Mouse (Mus musculus) G1E (cell line): ENCODE results near the gene Fam186b.

Experiments
- CTCF ChIP-seq: IDR thresholded peaks from 2 replicates; pipeline ENCODE4 v1.5.1; 2012; ENCODE audit warnings: low read depth, low read length, inconsistent platforms, mixed read lengths
- GATA1 ChIP-seq: IDR thresholded peaks from 2 replicates; pipeline ENCODE4 v1.6.1; 2012; ENCODE audit warnings: borderline replicate concordance, low read length, inconsistent platforms, mixed read lengths
- GATA2 ChIP-seq: IDR thresholded peaks from 2 replicates; pipeline ENCODE4 v1.6.1; 2012; ENCODE audit warnings: low read depth, low read length, inconsistent platforms, borderline replicate concordance

DNA sequence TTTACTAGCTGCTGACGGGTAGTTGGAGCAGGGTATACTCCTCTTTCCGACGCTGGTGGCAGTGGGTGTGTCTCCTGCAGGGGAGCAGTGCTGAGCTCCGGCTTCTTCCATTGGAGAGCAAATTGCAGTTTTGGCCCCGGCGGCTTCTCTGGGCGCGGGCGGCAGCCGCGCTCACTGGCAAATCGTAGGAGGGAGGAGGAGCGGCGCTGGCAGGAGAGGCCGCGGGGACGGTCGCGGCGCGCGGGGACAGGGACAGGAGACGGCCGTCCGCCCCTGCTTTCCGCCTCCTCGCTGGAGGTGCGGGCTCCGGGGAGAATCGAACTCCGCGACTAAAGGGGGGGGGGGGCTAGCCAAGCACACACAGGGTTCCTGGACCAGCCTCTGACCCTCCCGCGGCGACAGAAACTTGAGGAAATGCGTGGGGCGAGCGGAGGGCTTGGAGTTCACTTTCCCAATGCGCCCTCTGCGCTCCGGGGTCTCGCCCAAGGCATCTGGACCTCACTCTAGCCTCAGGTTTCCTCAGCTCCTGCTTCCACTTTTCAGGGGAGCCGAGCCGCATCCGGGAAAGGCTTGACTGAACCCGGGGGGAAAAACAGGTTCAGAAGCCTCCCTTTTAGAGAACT lies 72.0 kb downstream of the Fam186b start:
- TF ChIP-seq CTCF: no peak
- TF ChIP-seq GATA2: no peak
- no peak for TF ChIP-seq GATA1
